Mouse (Mus musculus) urinary bladder, postnatal 14 days (tissue): Measurements from ENCODE around the gene Gm42957.
"Not testable (repeated sequence)": the region's sequence is repeated elsewhere in the genome, so short reads cannot be mapped to it uniquely, and the experiment has no call there.

Experiments used
- DNase-seq: peaks from one replicate; pipeline ENCODE4 v3.0.0; 2021; ENCODE audit warnings: low spot score

The Gm42957 gene

DNA sequence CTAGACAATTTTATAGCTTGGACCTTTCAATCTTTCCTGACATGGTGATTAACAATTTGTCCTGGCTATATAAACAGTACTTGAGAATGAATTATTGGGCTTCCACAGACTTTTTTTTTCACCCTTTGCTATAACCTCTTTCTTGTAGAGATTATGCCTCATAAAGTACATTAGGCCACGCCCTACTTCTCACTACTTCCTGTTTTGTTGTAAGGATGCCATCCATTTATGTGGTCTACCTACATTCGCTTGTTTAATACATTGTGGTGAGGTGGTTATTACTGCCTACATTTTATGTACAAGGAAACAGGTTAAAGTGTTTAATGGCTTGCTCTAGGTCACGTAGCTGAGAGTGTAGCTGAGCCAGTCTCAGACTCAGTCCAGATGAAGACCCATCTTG is 39.9 kb downstream of the Gm42957 start:
- DNase-seq, result no peak

- no peak for DNase-seq
Observed at GRCm38 (mm10) chr3:96675690-96676089, 40.4 kb downstream of the Gm42957 start.

GRCm38 (mm10) chr3:96678456-96678855 is 43.2 kb downstream of the Gm42957 start:
- DNase-seq, result no peak

GRCm38 (mm10) chr3:96679159-96679674 is 43.9 kb downstream of the Gm42957 start:
- DNase-seq, result peak; percentile 70

DNA sequence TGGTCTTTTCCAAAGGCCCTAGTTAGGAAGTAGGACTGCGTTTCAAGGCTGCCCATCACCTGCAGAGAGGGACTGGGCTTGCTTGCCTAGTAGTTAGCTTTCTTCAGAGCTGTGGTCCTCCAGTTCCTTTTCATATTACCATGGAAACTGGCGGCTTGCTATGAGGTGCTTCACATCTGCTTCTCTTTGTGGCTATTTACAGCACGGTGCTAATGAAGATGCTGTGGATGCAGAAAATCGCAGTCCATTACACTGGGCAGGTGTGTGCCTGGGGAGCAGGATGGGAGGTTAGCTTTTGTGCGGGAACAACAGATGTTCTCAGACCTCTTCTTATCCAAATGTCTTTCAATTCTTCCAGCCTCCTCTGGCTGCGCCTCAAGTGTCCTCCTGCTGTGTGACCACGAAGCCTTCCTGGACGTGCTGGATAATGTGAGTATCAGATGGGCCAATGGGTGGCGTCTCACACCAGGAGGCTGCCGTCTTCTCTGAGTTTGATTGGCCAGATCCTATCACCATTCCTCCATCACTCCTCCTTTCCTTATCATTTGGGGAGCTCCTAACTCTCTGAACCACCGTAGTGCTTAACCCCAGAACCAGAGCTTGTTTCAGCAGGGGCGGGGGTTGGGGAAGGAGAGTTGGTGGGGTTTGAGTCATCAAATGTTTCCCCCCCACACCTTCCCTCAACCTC is 45.1 kb downstream of the Gm42957 start:
- no peak for DNase-seq

DNA sequence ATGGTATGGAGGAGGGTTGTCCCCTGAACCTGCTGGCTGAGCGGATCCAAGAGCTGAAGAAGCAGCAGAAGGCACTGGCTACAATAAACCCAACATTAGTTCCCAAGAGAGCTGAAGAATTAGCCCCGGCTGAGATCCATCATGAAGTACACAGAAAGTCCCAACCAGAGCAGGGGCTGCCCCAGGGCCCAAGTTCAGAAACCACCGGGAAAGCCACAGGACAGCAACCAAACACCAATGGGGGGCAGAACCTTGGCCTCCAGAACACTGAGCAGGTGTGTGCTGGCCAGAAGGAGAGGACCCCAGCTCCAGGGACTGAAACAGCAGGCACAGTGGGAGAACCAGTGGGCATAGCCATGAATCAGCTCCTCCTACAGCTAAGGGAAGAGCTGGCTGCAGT is 48.2 kb downstream of the Gm42957 start:
- no peak for DNase-seq

DNA sequence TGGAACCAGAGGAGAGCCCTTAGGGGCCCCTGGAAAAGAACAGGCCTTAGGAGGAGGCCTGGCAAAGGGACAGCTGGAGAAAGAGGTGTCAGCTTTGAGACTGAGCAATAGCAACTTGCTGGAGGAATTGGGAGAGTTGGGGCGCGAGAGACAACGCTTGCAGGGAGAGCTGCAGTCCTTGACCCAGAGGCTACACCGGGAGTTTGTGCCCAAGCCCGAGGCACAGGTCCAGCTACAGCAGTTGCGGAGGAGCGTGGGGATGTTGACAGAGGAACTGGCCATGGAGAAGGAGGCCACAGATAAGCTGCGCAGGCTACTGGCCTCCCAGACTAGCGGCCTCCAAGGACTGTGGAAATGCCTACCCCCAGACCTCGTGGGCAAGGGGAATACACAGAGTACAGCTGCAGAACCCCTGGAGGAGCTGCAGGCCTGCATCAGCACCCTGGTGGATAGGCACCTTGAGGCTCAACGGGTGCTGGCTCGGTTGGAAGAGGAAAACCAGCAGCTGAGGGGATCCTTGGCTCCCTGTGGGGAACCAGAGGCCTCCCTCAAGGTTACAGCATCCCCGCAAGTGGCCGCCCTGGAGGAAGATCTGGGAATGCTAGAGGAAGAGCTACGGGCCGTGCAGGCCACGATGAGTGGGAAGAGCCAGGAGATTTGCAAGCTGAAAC is 49.0 kb downstream of the Gm42957 start:
- no peak for DNase-seq

- DNase-seq, result no peak
Observed at GRCm38 (mm10) chr3:96684822-96685156, 49.5 kb downstream of the Gm42957 start.

- not testable (repeated sequence) for DNase-seq
Observed at GRCm38 (mm10) chr3:96686057-96686456, 50.8 kb downstream of the Gm42957 start.

GRCm38 (mm10) chr3:96688854-96689253 is 53.6 kb downstream of the Gm42957 start:
- DNase-seq, result no peak

DNA sequence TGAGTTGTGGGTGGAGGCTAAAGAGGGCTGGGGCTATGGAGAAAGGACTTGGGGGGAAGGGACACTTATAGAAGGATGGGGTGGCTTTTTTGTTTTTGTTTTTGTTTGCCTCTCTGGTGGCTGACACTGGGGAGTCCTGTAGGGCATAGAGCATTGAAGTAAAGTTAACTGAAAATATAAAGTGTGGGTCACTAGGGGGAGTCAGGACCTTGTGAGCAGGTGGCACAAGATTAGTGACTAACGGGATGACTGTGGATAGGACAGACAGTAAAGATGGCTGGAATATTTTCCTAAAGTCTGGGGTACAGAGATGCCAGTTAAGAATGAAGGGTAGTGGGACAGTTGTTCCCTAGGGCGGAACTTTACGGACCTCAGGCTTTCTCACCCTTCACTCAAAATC is 55.0 kb downstream of the Gm42957 start:
- no peak for DNase-seq

GRCm38 (mm10) chr3:96692506-96692905 is 57.2 kb downstream of the Gm42957 start:
- DNase-seq, result peak; percentile 54

DNA sequence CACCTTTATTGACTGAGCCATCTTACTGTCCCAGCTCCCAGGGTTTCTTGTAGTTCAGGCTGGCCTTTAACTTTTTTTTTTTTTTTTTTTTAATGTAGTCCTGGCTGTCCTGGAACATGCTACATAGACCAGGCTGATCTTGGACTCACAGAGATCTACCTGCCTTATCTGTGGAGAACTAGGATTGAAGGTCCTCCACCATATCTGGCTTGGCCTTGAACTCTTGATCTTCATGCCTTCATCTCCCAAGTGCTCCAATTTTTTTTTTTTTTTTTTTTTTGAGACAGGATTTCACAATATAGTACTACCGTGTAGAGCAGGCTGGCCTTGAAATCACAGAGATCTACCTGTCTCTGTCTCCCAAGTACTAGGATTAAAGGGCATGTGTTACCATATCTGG is 58.3 kb downstream of the Gm42957 start:
- DNase-seq, result no peak

GRCm38 (mm10) chr3:96696198-96696765 is 61.0 kb downstream of the Gm42957 start, which contains the start of gene Pias3:
TSS of gene Pias3 (plus strand) at chr3:96696384.
- peak; percentile 91 for DNase-seq

DNA sequence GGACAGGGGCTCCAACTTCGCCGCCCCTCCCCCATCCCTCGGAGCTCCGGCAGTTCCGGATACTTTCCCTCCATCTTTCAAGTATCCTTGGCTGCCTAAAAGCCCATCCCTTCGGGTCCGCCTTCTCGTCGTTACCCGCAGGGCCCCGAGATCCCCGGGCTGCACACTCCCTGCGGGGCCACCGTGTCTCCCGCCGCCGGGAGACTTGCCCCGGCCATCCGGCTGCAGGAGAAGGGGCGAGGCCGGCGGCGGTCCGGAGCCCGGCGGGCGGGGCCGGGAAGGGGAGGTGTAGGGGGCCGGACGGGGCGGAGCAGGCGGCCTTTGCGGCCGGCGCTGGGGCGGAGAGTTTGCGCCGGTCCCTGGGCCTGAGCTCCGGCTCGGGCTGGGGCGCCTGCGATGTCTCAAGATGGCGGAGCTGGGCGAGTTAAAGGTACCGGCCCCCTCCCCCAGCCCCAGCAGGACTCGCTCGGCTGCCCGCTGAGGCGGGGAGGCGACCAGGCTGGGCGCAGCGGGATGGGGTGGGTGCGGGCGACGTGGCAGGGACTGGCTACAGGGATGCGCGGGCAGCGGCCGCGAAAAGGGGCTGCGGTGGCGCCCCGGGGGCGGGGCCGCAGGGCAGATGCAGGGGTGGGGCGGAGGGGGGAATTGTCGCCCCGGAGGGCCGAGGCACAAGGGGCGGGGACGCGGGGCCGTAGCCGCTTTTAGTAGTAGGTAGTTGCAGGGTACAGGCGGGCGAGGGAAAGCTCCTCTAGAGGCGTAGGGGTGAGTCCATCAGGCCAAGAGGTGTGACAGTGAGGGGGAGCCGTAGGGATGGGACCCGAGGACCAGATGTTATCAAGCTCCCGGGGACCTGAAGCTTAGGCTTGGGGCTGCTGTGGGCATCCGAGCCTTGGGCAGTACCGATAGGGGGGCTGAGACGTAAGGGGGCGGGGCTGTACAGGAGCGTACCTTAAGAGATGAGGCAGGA is 61.8 kb downstream of the Gm42957 start:
- DNase-seq, result peak; percentile 93

DNA sequence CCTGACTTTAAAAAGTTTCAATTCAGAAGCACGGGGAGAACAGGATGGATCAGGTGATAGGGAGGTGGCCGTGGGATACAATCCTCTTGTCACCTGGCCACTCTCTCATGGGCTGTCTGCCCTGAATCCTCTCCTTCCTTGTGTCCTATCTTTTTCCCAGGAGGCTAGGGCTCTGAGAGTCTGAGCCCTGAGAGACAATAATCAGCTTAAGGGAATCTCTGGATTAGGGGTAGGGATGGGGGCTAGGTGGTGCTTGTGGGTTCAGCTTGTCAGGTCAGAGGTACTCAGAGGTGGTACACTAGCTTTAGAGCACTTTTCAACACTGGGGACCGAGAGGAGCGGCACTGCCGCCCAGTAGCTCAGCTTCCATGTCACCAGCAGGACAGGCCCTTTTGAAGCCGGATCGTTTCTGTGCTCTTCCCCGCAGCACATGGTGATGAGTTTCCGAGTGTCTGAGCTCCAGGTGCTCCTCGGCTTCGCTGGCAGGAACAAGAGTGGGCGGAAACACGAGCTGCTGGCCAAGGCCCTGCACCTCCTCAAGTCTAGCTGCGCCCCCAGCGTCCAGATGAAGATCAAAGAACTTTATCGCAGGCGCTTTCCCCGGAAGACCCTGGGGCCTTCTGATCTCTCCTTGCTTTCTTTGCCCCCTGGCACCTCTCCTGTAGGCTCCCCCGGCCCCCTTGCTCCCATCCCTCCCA is 63.9 kb downstream of the Gm42957 start:
- DNase-seq, result no peak

DNA sequence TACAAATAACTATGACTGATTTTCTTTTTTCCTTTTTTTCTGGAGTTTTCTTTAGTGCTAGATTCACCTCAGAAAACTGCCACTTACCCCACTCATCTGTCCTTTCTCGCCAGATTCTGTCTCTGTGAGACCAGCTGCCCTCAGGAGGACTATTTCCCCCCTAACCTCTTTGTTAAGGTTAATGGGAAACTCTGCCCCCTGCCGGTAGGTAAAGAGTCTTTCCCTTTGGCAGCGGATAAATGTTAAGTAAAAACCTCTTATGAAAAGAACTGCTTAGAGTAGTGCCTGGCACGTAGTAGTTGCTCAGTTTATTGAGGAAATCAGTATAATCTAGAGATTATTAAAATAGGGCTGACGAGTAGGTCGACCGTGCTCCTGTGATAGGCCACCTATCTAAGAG is 65.1 kb downstream of the Gm42957 start:
- no peak for DNase-seq

DNA sequence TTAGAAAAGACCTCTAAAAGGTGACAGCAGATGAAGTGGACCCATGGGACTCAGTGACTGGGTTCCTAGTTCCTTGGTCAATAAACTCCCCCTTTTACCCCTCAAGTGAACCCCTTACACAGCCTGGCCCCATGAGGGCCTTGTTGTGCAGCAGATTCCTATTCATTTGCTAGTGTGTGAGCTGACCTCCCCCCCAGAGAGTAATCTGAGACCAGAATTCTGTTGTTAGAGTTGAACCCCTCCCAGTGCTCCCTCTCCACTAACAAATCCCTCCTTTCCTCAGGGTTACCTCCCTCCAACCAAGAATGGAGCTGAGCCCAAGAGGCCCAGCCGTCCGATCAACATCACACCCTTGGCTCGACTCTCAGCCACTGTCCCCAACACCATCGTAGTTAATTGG is 65.7 kb downstream of the Gm42957 start:
- DNase-seq, result no peak
